Mouse (Mus musculus) gastrocnemius, adult 2 months (tissue): Measurements from ENCODE around the gene Gipr. TPM values are rescaled to one million over a fixed set of nuclear protein-coding genes. Genes with fewer than 3 reads are reported as not detected.
A peak's percentile ranks its signal among the peaks of the same experiment; 100 is the strongest.

Experiments used
- DNase-seq: peaks from one replicate; pipeline ENCODE4 v3.0.0; 2022
- H3K27ac ChIP-seq: fragments of 200-600 bp; 2 replicates; pipeline ENCODE4 v1.8.1; 2022; ENCODE audit warnings: mild to moderate bottlenecking
- H3K4me3 ChIP-seq: fragments of 200-600 bp; 2 replicates; pipeline ENCODE4 v1.8.1; 2022; ENCODE audit warnings: mild to moderate bottlenecking, moderate library complexity
- CTCF ChIP-seq: fragments of 200-600 bp; IDR thresholded peaks from 2 replicates; pipeline ENCODE4 v1.8.1; 2022; ENCODE audit warnings: antibody characterized with exemption, mild to moderate bottlenecking, moderate library complexity
- intact Hi-C: fragments of 180-260 bp; cut with DNase I; formaldehyde crosslinking; loops from one replicate; pipeline ENCODE4 v1.15.1; 2025
- total RNA-seq, 2 experiments: library from RNA; stranded (reverse); gene quantifications; 2 replicates each; pipeline ENCODE4 v1.2.3; 2021

Gipr gene
- total RNA-seq, 2 experiments from 2014 or later = not detected

- TF ChIP-seq CTCF = no peak
- Histone ChIP-seq H3K4me3 (peak within 1 kb of the TSS; percentile 39), H3K27ac (peak within 1 kb of the TSS; percentile 65)
- DNase-seq = peak; percentile 78
- intact Hi-C loops = loop anchor here (5.0 kb wide), 1 partner anchor 106 kb away; the partner anchor contains the start of genes Ppm1n and Rtn2
These were observed 10.0 kb upstream of the Gipr start, which contains the start of gene Eml2 for GRCm38 (mm10) chr7:19175708-19176515. Eml2 (plus strand) TSS chr7:19176421.

DNA sequence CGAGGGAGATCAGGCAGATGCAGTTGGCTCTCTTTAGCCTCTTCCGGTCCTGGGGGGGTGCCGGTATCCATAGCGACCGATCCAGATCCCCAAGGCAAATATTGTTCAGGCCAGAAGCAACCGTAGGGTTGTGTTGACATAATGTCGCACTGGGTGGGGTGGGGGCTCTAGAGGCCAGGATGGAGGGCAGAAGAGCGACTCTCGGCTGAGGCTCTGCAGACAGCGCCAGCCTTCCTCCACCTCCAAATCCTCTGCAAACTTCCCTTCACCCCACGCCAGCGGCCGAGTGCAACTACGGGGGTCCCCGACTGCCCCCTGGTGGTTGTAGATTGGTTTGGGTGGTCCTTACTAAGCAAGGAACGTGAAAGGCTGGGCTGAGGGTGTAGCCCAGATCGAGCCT is 6.9 kb upstream of the Gipr start:
- intact Hi-C loops = loop anchor here (1.0 kb wide), 1 partner anchor 16 kb away; no protein-coding TSS in a partner anchor
- no peak overlapping the region for H3K27ac ChIP-seq

DNA sequence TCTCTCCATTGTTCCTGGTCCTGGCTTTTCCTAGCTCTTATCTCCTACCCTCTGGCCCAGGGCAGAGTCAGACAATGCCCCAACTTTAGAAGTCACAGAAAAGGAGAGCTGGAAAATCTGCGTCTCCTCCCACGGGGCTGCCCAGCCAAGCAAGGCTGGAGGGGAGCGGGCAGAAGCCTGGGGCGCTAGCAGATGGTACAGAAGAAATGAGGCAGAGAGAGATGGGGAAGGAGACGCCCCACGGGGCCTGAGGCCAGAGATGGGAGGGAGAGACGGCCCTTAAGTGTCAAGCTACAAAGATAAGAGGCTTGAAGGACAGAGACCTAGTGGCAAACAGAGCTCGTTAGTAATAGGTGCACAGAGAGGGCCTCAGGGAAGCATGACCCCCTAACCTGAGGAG is 5.9 kb upstream of the Gipr start:
- no peak overlapping the region for H3K4me3 ChIP-seq
- intact Hi-C loops = no loop called here
- H3K27ac ChIP-seq = no peak overlapping the region
- no peak for TF ChIP-seq CTCF
- DNase-seq = no peak

More for the DNA sequence above, 6.9 kb upstream of the Gipr start:
- peak; percentile 83 for TF ChIP-seq CTCF
- peak; percentile 86 for DNase-seq
- peak overlapping the region; percentile 57 for H3K4me3 ChIP-seq

GRCm38 (mm10) chr7:19170142-19170541 is 4.2 kb upstream of the Gipr start:
- DNase-seq = peak; percentile 62
- intact Hi-C loops = no loop called here
- Histone ChIP-seq H3K4me3 (0 out of 2 replicates have a peak overlapping the region, but pooled peaks have one; percentile 21), H3K27ac (peak overlapping the region; percentile 74)
- no peak for TF ChIP-seq CTCF

DNA sequence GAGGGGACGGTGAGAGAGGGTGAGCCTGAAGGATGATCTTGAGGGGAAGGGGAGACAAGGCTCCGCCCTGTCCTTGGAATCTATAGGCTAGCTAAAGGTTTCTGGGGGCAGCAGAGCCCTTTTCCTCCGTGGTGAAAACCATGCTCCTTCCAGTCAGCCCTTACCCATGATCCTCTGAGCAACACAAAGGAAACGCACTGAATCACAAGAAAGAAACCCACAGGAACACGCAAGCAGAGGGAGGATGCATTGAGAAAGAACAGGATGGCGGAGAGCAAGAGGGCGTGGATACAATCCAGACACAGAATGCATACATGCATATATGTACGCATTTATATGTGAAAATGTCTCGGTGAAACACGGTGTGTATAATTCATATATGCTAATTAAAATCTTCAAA is 3.6 kb upstream of the Gipr start:
- no peak for DNase-seq
- Histone ChIP-seq H3K4me3 (no peak overlapping the region), H3K27ac (peak overlapping the region; percentile 74; the same call in 1 of the 2 replicates)
- no peak for TF ChIP-seq CTCF
- intact Hi-C loops = no loop called here

- no peak overlapping the region for H3K4me3 ChIP-seq
- intact Hi-C loops = no loop called here
- H3K27ac ChIP-seq = no peak overlapping the region
- DNase-seq = no peak
- peak; percentile 25; the same call in 1 of the 2 replicates for TF ChIP-seq CTCF
These were observed 1.1 kb upstream of the Gipr start for GRCm38 (mm10) chr7:19166990-19167389.

- DNase-seq = no peak
- H3K27ac ChIP-seq = no peak overlapping the region
- intact Hi-C loops = no loop called here
- no peak for TF ChIP-seq CTCF
- no peak overlapping the region for H3K4me3 ChIP-seq
These were observed 949 bp downstream of the Gipr start for GRCm38 (mm10) chr7:19164978-19165377.

- H3K27ac ChIP-seq = no peak overlapping the region
These were observed 1.7 kb downstream of the Gipr start for GRCm38 (mm10) chr7:19164189-19164588.

DNA sequence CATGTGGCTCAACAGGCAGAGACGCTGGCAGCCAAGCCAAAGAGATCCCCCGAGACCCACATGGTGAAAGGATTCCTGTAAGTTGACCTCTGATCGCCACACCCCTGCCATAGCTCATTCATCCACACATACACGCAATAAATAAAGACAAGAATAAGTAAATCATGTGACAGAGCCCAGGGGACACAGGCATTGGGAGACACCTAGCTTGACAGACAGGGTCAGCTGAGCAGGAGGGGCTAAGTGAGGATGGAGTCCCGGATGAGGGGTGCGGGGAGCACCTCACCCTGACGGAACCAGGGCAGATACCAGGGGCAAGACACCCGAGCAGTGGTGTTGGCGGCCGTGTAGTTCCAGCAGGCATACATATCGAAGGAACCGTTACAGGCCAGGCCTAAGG is 2.2 kb downstream of the Gipr start:
- no peak overlapping the region for H3K27ac ChIP-seq
- H3K4me3 ChIP-seq = no peak overlapping the region
- intact Hi-C loops = no loop called here
- DNase-seq = no peak
- TF ChIP-seq CTCF = no peak

More at GRCm38 (mm10) chr7:19164189-19164588, 1.7 kb downstream of the Gipr start:
- TF ChIP-seq CTCF = no peak
- DNase-seq = no peak
- H3K4me3 ChIP-seq = no peak overlapping the region
- intact Hi-C loops = no loop called here

DNA sequence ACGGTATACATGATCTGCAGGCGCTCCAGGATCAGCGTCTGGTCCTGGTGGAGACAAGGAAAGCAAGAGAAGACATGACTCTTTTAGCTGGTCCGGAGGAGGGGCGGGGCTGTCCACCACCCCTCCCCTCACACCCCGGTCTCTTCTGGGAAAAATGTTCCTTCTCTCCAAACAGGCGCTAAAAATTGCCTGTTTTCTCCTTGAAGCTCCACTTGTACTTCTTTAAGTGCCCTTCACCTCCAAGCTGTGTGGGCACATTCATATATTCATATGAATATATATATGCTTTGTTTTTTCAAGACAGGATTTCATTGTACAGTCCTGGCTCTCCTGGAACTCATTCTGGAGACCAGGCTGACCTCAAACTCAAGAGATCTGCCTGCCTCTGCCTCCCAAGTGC is 3.0 kb downstream of the Gipr start:
- H3K4me3 ChIP-seq = no peak overlapping the region

DNA sequence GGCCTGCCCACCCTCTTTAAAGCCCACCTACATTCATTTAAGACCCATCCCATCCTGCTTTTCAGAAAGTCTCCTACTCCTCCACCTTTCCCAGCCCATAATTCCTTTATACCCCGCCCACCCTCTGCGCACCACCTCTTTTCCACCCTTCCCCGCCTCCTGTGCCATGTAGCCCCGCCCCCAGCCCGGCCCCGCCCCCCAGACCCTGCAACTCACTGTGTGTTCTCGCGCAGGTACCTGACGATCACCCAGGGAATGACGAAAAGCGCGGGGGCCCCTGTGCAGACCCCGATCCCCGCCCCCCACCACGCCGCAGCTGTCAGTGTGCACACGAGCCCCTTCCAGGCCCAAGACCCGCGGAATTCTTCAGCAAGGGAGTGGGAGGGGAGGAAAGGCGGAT is 5.8 kb downstream of the Gipr start:
- peak overlapping the region; percentile 62 for H3K4me3 ChIP-seq
- no peak overlapping the region for H3K27ac ChIP-seq
- TF ChIP-seq CTCF = no peak
- intact Hi-C loops = no loop called here
- DNase-seq = no peak

More for the DNA sequence above, 3.0 kb downstream of the Gipr start:
- no peak for DNase-seq
- no peak overlapping the region for H3K27ac ChIP-seq
- intact Hi-C loops = no loop called here
- TF ChIP-seq CTCF = no peak

- TF ChIP-seq CTCF = no peak
- intact Hi-C loops = no loop called here
- H3K4me3 ChIP-seq = no peak overlapping the region
- H3K27ac ChIP-seq = no peak overlapping the region
- no peak for DNase-seq
These were observed 6.5 kb downstream of the Gipr start for GRCm38 (mm10) chr7:19159411-19159810.

DNA sequence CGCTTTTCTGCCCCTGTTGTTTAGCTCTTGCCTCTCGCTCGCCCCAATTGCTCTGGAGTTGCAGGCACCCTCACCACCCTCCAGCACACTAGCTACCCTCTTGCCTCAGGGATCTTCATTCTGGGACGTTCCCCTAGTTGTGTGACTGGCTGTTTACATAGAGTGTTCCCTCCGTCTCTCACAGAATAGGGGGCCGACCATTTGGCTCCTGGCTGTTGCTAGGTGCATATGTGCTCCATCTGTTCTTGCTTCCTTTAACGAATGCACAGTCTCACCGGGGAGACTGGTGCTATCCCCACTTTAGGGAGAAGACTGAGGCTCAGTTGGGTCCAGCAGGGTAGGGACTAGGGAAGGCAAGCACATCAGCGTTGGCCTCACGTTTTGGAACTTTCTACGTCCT is 7.3 kb downstream of the Gipr start:
- Histone ChIP-seq H3K27ac (no peak overlapping the region), H3K4me3 (no peak overlapping the region)
- intact Hi-C loops = no loop called here
- no peak for TF ChIP-seq CTCF
- no peak for DNase-seq
